Mouse (Mus musculus) intestine, embryonic 14.5 days (tissue): Measurements from ENCODE around the gene Akap13. TPM values are rescaled to one million over a fixed set of nuclear protein-coding genes. Genes with fewer than 3 reads are reported as not detected.

Source experiments
- ATAC-seq: fragments of 200-750 bp; cut with Nextera tagmentation; replicated peaks from 2 replicates; pipeline ENCODE4 v1.8.0; 2017; ENCODE audit warnings: low read depth, moderate number of reproducible peaks, moderate TSS enrichment, moderate library complexity; ENCODE audit not compliant: low FRiP score, low TSS enrichment
- DNase-seq: peaks from one replicate; pipeline ENCODE4 v3.0.0-alpha.2; 2018; ENCODE audit warnings: low spot score
- H3K27ac ChIP-seq: fragments of 300-500 bp; sonication (generic); 2 replicates; pipeline ENCODE4 v1.5.1; 2014; ENCODE audit warnings: low read depth, mild to moderate bottlenecking, control low read depth
- H3K27me3 ChIP-seq: fragments of 300-500 bp; sonication (generic); replicated peaks from 2 replicates; pipeline ENCODE4 v1.6.1; 2014; ENCODE audit warnings: low read length, control low read depth; ENCODE audit not compliant: control insufficient read depth, insufficient read depth
- H3K36me3 ChIP-seq: fragments of 300-500 bp; sonication (generic); 2 replicates; pipeline ENCODE4 v1.6.1; 2014; ENCODE audit warnings: low read length, control low read depth; ENCODE audit not compliant: control insufficient read depth, insufficient read depth
- H3K4me1 ChIP-seq: fragments of 300-500 bp; sonication (generic); replicated peaks from 2 replicates; pipeline ENCODE4 v1.6.1; 2014; ENCODE audit warnings: low read length, control low read depth, mixed read lengths; ENCODE audit not compliant: control insufficient read depth, insufficient read depth
- H3K4me2 ChIP-seq: fragments of 300-500 bp; sonication (generic); 2 replicates; pipeline ENCODE4 v1.6.1; 2014; ENCODE audit warnings: low read length
- H3K4me3 ChIP-seq: fragments of 300-500 bp; sonication (generic); 2 replicates; pipeline ENCODE4 v1.5.1; 2014; ENCODE audit warnings: low read depth, low read length, control low read depth, mixed read lengths
- H3K9ac ChIP-seq: fragments of 300-500 bp; sonication (generic); 2 replicates; pipeline ENCODE4 v1.6.1; 2014; ENCODE audit warnings: mild to moderate bottlenecking, low read length
- H3K9me3 ChIP-seq: fragments of 300-500 bp; sonication (generic); 2 replicates; pipeline ENCODE4 v1.6.1; 2016; ENCODE audit warnings: low read length, control low read depth; ENCODE audit not compliant: control insufficient read depth
- WGBS: fragments of 180-500 bp; shearing (Covaris S2); extraction: QIAGEN DNeasy Blood & Tissue Kit; methylation state at CpG from one replicate; pipeline ENCODE4 v1.1.7; 2014; 5-methylcytosine and 5-hydroxymethylcytosine counted together
- polyA plus RNA-seq: library from polyadenylated mRNA; unstranded; fragments of >200 nt; fragmentation: Nextera tagmentation; extraction: Ambion mirVana; gene quantifications from 2 replicates; pipeline ENCODE4 v1.2.1, GENCODE M21; 2014

Gene Akap13
- polyA plus RNA-seq, 1 experiment from 2014 or later: 51.5 TPM

- H3K4me2 ChIP-seq: no peak overlapping the region
- H3K36me3 ChIP-seq: no peaks in the 10 kb centered on the region
- no peak overlapping the region for H3K27ac ChIP-seq
- H3K4me3 ChIP-seq: no peak overlapping the region
- 65% methylated on average over 6 of the region's 6 CpGs for WGBS
- no peak for ATAC-seq
- peaks cover 3% of the 10 kb centered on the region; the same call in 1 of the 2 replicates for H3K4me1 ChIP-seq
- DNase-seq: no peak
- H3K9me3 ChIP-seq: no peaks in the 10 kb centered on the region
- no peaks in the 10 kb centered on the region for H3K27me3 ChIP-seq
- no peak overlapping the region for H3K9ac ChIP-seq
Observed at GRCm38 (mm10) chr7:75596058-75596748, 140.9 kb downstream of the Akap13 start.

GRCm38 (mm10) chr7:75597840-75598239, 142.5 kb downstream of the Akap13 start:
- WGBS: 86% methylated on average over 2 of the region's 2 CpGs
- DNase-seq (no peak), ATAC-seq (no peak)
- Histone ChIP-seq H3K4me1 (no peaks in the 10 kb centered on the region), H3K27me3 (no peaks in the 10 kb centered on the region), H3K9ac (no peak overlapping the region), H3K4me2 (no peak overlapping the region), H3K4me3 (no peak overlapping the region), H3K9me3 (no peaks in the 10 kb centered on the region), H3K27ac (no peak overlapping the region), H3K36me3 (peaks cover 2% of the 10 kb centered on the region; the same call in 1 of the 2 replicates)

GRCm38 (mm10) chr7:75600360-75601075, 145.2 kb downstream of the Akap13 start:
- peaks cover 14% of the 10 kb centered on the region; the same call in 1 of the 2 replicates for H3K36me3 ChIP-seq
- no peaks in the 10 kb centered on the region for H3K27me3 ChIP-seq
- H3K4me3 ChIP-seq: no peak overlapping the region
- no peak for ATAC-seq
- no peaks in the 10 kb centered on the region for H3K4me1 ChIP-seq
- H3K9me3 ChIP-seq: no peaks in the 10 kb centered on the region
- WGBS: 76% methylated on average over 6 of the region's 6 CpGs
- no peak overlapping the region for H3K4me2 ChIP-seq
- H3K9ac ChIP-seq: no peak overlapping the region
- DNase-seq: no peak
- no peak overlapping the region for H3K27ac ChIP-seq

GRCm38 (mm10) chr7:75607248-75607647, 151.9 kb downstream of the Akap13 start:
- Histone ChIP-seq H3K4me2 (no peak overlapping the region), H3K4me1 (peaks cover 25% of the 10 kb centered on the region; the same call in 1 of the 2 replicates), H3K36me3 (peaks cover 46% of the 10 kb centered on the region), H3K9me3 (no peaks in the 10 kb centered on the region), H3K27me3 (no peaks in the 10 kb centered on the region), H3K4me3 (no peak overlapping the region), H3K27ac (no peak overlapping the region), H3K9ac (no peak overlapping the region)
- no peak for DNase-seq
- 68% methylated on average over 3 of the region's 3 CpGs for WGBS
- no peak for ATAC-seq

GRCm38 (mm10) chr7:75608716-75609115, 153.4 kb downstream of the Akap13 start:
- H3K36me3 ChIP-seq: peaks cover 35% of the 10 kb centered on the region
- no peak for DNase-seq
- H3K9me3 ChIP-seq: no peaks in the 10 kb centered on the region
- H3K4me2 ChIP-seq: no peak overlapping the region
- H3K27me3 ChIP-seq: no peaks in the 10 kb centered on the region
- WGBS: 29% methylated on average over 5 of the region's 5 CpGs
- H3K27ac ChIP-seq: peak overlapping the region; percentile 66
- H3K4me1 ChIP-seq: peaks cover 30% of the 10 kb centered on the region; the same call in 1 of the 2 replicates
- ATAC-seq: 0 out of 2 replicates have a peak, but pooled peaks have one; percentile 43
- no peak overlapping the region for H3K9ac ChIP-seq
- H3K4me3 ChIP-seq: no peak overlapping the region

GRCm38 (mm10) chr7:75609456-75610262, 154.3 kb downstream of the Akap13 start:
- peaks cover 30% of the 10 kb centered on the region; the same call in 1 of the 2 replicates for H3K4me1 ChIP-seq
- no peaks in the 10 kb centered on the region for H3K27me3 ChIP-seq
- 83% methylated on average over 14 of the region's 14 CpGs for WGBS
- DNase-seq: no peak
- peaks cover 32% of the 10 kb centered on the region for H3K36me3 ChIP-seq
- no peak overlapping the region for H3K9ac ChIP-seq
- no peaks in the 10 kb centered on the region for H3K9me3 ChIP-seq
- H3K27ac ChIP-seq: peak overlapping the region; percentile 66; the same call in 1 of the 2 replicates
- no peak for ATAC-seq
- no peak overlapping the region for H3K4me2 ChIP-seq
- no peak overlapping the region for H3K4me3 ChIP-seq

- Histone ChIP-seq H3K27ac (no peak overlapping the region), H3K9ac (no peak overlapping the region), H3K36me3 (peaks cover 39% of the 10 kb centered on the region), H3K4me3 (no peak overlapping the region), H3K9me3 (no peaks in the 10 kb centered on the region), H3K27me3 (no peaks in the 10 kb centered on the region), H3K4me2 (no peak overlapping the region), H3K4me1 (peaks cover 30% of the 10 kb centered on the region; the same call in 1 of the 2 replicates)
- DNase-seq: no peak
- WGBS: 77% methylated on average over 9 of the region's 9 CpGs
- ATAC-seq: no peak
Observed at GRCm38 (mm10) chr7:75610391-75610790, 155.1 kb downstream of the Akap13 start.

GRCm38 (mm10) chr7:75611261-75611950, 156.1 kb downstream of the Akap13 start:
- no peaks in the 10 kb centered on the region for H3K9me3 ChIP-seq

More at GRCm38 (mm10) chr7:75611261-75611950, 156.1 kb downstream of the Akap13 start:
- no peak for DNase-seq
- ATAC-seq: no peak
- 0 out of 2 replicates have a peak overlapping the region, but pooled peaks have one; percentile 18 for H3K27ac ChIP-seq
- H3K36me3 ChIP-seq: peaks cover 39% of the 10 kb centered on the region
- no peak overlapping the region for H3K4me2 ChIP-seq
- H3K9ac ChIP-seq: no peak overlapping the region
- no peaks in the 10 kb centered on the region for H3K27me3 ChIP-seq
- 77% methylated on average over 15 of the region's 15 CpGs for WGBS
- peaks cover 30% of the 10 kb centered on the region; the same call in 1 of the 2 replicates for H3K4me1 ChIP-seq
- no peak overlapping the region for H3K4me3 ChIP-seq
